Mouse (Mus musculus): ENCODE measurements around the gene Gm49661. TPM values are rescaled to one million over a fixed set of nuclear protein-coding genes. Genes with fewer than 3 reads are reported as not detected.
A peak's percentile ranks its signal among the peaks of the same experiment; 100 is the strongest.

The Gm49661 gene
- not detected in 2 replicates for polyA plus RNA-seq (2012; ENCODE audit: insufficient read depth, insufficient read length, missing spikeins)

DNA sequence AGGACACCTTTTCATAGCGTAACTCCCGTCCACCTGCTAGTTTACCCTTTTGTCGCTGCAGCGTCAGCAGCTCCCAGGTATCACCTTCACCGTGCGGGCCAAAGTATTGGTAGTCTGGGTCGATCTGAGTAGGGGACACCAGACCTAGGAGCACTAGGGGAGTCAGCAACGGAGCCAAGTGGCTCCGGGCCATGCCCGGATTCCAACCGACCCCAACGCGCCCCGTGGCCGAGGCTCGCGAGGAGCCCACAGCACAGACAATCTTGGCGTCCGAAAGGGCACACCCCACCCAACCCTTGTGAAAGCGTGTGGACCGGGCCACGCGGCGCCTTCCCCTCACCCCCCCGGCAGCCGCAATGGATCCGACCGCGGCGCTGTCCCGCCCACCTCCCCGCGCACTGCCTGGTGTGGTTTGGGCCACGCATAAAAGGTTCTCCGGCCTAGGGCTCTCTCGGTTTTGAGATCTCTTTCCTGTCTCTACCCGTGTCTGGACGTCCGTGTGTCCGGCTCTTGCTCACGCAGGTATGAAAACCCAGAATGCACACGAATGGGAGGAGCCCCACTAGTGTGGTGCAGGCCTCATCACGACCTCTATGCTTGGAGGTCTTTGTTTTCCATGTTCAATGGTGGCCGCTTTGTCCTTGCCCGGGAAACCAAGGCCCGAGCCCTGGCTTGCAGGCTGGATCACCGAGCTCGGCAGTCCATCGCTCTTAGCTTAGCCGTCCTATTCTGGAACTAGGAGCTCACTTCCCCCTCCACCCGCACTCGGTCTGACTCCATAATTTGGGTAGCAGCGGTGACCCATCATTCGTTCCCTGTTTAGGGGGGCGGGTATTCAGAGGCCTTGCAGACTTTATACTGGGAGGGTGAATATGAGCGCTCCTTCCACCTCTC is at the start of gene Gm49661, which contains the start of the genes Prdx2 and Rnaseh2a:
Gene Gm49661 (minus strand): TSS at position 193 of the 894 bp plus-strand sequence.
Gene Prdx2 (plus strand): TSS at position 347 of the 894 bp plus-strand sequence.
Gene Rnaseh2a (minus strand): TSS at position 527 of the 894 bp plus-strand sequence.
- Histone ChIP-seq H3K4me3 (ENCODE audit: insufficient read depth, low read depth, low read length) (peak within 1 kb of the TSS; percentile 87), H3K4me1 (ENCODE audit: control insufficient read depth, insufficient read depth, insufficient read length, low read length) (peaks cover 14% of the 10 kb centered on the region; the same call in 1 of the 2 replicates), H3K27ac (replicated peaks; ENCODE audit: low read depth, low read length) (peak within 1 kb of the TSS; percentile 70)

DNA sequence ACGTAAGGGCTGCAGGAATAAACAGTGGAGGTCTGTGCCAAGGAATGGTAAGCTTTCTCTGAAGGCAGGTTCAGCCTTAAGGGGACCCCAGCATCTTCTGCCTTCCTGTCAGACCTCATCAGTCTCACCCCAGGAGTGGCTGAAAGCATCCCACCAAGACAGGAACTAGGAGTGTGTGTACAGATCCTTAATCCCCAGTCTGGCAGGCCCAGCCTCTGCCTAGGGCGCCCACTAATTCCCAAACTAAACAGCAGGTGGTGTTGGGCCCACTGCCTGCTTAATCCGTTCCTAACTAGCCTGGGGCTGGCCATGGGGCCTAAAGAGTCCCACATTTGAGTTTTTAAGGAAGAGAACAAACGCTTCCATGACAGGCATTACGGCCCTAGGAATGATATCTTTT is 48.0 kb upstream of the Gm49661 start:
- no peak overlapping the region for H3K4me3 ChIP-seq (ENCODE audit: insufficient read depth, low read depth, low read length)
- H3K27ac ChIP-seq (replicated peaks; ENCODE audit: low read depth, low read length): no peak overlapping the region
- H3K4me1 ChIP-seq (ENCODE audit: control insufficient read depth, insufficient read depth, insufficient read length, low read length): no peaks in the 10 kb centered on the region

DNA sequence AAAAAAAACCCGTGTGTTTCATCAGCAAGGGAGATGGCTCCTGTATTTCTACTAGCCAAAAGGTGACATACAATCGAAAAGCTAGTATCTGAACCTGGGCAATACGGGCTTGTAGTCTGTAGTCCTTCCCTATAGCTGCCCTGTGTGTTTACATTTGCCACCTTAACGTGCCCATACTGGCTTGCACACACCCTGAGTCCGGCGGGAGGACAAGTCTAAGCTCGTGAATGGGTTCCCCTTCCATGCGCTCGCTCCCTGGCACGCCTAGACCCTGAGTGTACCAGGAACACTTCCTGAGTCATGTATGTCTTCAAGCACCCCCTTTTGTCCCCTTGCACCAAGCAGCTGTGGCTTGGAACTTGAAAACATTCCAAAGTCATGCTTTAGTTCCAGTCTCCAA is 47.5 kb upstream of the Gm49661 start:
- no peak overlapping the region for H3K4me3 ChIP-seq (ENCODE audit: insufficient read depth, low read depth, low read length)
- H3K27ac ChIP-seq (replicated peaks; ENCODE audit: low read depth, low read length): no peak overlapping the region

DNA sequence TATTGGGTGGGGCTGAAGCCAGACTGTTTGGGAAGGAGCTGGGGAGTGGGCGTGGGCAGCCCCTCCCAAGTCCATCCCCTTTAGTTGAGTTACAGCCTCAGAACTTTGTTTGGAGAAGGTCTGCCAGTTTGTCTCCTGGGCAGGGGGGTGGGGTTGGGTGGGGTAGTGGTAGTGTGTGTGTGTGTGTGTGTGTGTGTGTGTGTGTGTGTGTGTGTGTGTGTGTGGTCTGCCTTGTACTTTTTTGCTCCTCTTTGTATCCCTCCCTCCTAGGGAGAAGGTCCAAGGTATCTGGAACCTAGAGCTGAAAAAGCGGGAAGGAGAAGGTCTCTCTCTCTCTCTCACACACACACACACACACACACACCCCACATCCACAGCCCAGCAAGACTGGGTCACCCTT is 45.2 kb upstream of the Gm49661 start, which contains the start of gene Best2:
Gene Best2 (minus strand): TSS at position 101 of the 400 bp plus-strand sequence.
- Histone ChIP-seq H3K4me3 (ENCODE audit: insufficient read depth, low read depth, low read length) (peak within 1 kb of the TSS; percentile 26; the same call in 1 of the 2 replicates), H3K4me1 (ENCODE audit: control insufficient read depth, insufficient read depth, insufficient read length, low read length) (no peaks in the 10 kb centered on the region)

More for the DNA sequence above, 47.5 kb upstream of the Gm49661 start:
- H3K4me1 ChIP-seq (ENCODE audit: control insufficient read depth, insufficient read depth, insufficient read length, low read length): no peaks in the 10 kb centered on the region

DNA sequence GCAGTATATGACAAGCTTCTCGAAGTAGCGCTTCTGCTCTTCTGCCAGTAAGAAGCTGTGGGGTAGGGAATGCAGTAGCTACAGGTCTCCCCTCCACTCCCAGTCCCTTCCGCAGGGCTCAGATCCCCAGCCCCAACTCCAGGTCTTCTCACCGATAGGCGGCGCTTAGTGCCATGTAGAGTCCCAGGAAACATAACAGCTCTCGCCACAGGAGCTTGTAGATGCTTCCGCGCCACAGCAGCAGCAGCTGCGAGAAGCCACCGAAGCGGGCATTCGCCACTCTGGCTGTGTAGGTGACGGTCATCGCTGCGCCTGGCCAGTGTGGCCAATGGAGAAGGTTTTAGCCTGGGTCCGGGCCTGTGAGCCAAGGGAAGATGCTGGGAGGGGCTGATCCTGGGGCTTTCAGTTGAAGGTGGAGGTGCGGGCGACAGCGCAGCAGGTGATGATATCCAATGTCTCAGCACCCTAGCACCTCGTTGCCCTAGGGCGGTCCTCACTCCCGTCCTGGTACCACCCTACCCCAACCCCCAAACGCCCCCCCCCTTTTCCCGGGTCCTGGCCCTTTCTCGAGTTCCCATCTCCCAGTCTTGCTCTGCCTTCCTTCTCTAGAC is 44.1 kb upstream of the Gm49661 start:
- no peak overlapping the region for H3K27ac ChIP-seq (replicated peaks; ENCODE audit: low read depth, low read length)
- no peaks in the 10 kb centered on the region for H3K4me1 ChIP-seq (ENCODE audit: control insufficient read depth, insufficient read depth, insufficient read length, low read length)
- peak overlapping the region; percentile 26; the same call in 1 of the 2 replicates for H3K4me3 ChIP-seq (ENCODE audit: insufficient read depth, low read depth, low read length)

More for the DNA sequence above, 45.2 kb upstream of the Gm49661 start, which contains the start of gene Best2:
- H3K27ac ChIP-seq (replicated peaks; ENCODE audit: low read depth, low read length): no peak within 1 kb of the TSS

DNA sequence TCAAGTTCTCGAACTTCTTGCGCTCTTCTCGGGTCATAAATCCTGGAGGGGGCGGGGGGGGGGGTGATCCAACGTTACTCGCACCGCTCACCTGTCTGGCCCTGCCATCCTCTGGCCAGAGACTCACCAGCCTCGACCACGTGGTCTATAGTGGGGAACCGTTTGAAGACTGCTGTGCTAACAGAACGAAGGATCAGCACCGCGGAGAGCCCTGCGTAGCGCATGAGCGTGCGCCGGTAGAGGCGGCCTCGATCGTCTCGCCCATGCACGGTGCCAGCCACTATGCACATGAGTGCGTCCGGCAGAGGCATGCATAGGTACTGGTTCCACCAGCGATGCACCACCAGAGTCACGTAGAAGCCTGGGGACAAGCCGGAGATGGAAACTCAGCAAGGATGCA is 42.0 kb upstream of the Gm49661 start:
- Histone ChIP-seq H3K4me1 (ENCODE audit: control insufficient read depth, insufficient read depth, insufficient read length, low read length) (no peaks in the 10 kb centered on the region), H3K4me3 (ENCODE audit: insufficient read depth, low read depth, low read length) (no peak overlapping the region), H3K27ac (replicated peaks; ENCODE audit: low read depth, low read length) (no peak overlapping the region)

DNA sequence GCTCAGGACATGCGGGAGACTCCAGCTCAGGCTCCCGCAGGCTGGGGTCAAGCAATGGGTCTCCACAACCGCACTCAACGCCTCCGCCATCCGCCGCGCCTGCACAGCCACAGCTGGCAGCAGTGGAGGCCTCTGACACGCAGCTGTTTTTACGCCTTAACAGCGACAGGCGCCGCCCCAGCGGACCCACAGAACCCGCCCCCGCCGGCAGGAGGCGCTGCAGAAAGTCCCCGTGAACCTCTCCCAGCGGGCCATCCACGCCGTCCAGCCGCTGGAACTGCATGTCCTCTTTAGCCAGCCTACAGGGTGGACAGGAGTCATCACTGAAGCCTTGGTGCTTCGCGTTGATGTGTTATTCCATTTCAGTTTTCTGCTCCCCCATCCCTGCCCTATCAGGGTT is 38.5 kb upstream of the Gm49661 start:
- Histone ChIP-seq H3K4me1 (ENCODE audit: control insufficient read depth, insufficient read depth, insufficient read length, low read length) (no peaks in the 10 kb centered on the region), H3K27ac (replicated peaks; ENCODE audit: low read depth, low read length) (no peak overlapping the region), H3K4me3 (ENCODE audit: insufficient read depth, low read depth, low read length) (no peak overlapping the region)

DNA sequence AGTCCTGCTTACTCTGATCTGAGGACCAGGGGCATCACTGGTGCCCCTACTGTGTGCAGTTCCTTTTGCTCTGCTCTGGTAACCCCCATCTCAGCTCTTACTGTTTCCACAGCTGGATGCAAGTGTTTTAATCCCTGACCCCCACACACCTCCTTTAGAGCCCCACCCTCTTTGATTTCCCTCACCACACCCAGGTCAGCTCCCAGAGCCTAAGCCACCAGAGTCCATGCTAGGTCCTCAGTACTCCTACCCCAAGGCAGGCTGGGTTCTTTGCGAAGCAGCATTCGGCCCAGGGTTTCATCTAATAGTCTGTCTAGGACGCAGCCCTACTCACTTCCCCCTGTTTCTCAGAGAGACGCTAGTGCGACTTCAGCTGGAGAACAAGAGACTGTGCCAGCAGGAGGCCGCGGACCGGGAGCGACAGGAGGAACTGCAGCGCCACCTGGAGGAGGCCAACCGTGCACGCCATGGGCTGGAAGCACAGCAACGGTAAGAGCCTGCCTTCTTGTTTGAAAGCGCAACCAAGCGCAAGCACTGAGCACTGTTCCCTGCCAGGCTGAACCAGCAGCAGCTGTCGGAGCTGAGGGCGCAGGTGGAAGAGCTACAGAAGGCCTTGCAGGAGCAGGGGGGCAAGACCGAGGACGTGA is 28.5 kb upstream of the Gm49661 start:
- Histone ChIP-seq H3K4me1 (ENCODE audit: control insufficient read depth, insufficient read depth, insufficient read length, low read length) (no peaks in the 10 kb centered on the region), H3K4me3 (ENCODE audit: insufficient read depth, low read depth, low read length) (0 out of 2 replicates have a peak overlapping the region, but pooled peaks have one; percentile 22), H3K27ac (replicated peaks; ENCODE audit: low read depth, low read length) (no peak overlapping the region)

DNA sequence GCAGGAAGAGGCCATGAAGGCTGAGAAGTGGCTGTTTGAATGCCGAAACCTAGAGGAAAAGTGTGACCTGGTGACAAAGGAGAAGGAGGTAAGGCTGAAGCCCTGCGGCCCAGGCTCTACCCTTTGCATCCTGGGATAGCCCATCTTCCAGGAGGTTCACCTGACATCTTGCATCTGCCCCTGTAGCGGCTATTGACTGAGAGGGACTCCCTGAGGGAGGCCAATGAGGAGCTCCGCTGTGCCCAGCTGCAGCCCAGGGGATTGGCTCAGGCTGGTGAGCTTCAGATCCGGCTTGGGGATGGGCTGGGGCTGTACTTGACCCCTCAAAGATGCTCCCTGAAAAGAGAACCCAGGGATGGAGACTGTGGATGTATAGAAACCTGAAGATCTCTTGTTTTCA is 27.7 kb upstream of the Gm49661 start:
- Histone ChIP-seq H3K4me1 (ENCODE audit: control insufficient read depth, insufficient read depth, insufficient read length, low read length) (no peaks in the 10 kb centered on the region), H3K4me3 (ENCODE audit: insufficient read depth, low read depth, low read length) (no peak overlapping the region), H3K27ac (replicated peaks; ENCODE audit: low read depth, low read length) (no peak overlapping the region)

DNA sequence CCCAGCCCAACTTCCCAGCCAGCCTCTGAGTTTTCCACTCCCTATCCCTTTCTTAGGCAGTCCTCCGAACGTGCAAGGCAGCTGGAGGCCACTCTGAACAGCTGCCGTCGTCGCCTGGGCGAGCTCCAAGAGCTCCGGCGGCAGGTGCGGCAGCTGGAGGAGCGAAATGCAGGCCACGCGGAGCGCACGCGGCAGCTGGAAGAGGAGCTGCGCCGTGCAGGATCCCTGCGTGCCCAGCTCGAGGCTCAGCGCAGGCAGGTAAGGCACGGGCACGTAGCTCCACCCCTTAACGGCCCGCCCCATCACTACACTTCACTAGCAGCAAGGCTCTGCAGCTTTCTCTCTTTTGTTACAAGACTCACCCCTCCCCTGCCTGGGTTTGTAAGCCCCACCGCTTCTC is 26.4 kb upstream of the Gm49661 start:
- Histone ChIP-seq H3K4me1 (ENCODE audit: control insufficient read depth, insufficient read depth, insufficient read length, low read length) (peaks cover 2% of the 10 kb centered on the region; the same call in 1 of the 2 replicates), H3K4me3 (ENCODE audit: insufficient read depth, low read depth, low read length) (no peak overlapping the region), H3K27ac (replicated peaks; ENCODE audit: low read depth, low read length) (no peak overlapping the region)

DNA sequence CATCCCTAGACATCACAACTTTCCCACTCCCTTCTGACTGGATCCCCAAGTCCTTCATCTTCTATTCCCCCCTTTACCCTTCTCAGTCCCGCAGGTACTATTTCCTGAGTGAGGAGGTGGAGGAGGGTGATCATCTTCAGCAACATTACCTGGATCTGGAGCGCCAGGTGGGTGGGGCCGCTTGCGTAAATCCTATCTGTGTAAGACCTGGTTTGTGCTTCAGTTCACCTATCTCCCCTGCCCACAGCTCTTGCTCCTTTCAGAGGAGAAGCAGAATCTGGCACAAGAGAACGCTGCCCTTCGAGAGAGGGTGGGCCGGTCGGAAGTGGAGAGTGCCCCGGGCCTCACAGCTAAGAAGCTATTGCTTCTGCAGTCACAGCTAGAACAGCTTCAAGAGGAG is 25.1 kb upstream of the Gm49661 start:
- H3K4me3 ChIP-seq (ENCODE audit: insufficient read depth, low read depth, low read length): no peak overlapping the region
- H3K27ac ChIP-seq (replicated peaks; ENCODE audit: low read depth, low read length): no peak overlapping the region
- peaks cover 3% of the 10 kb centered on the region; the same call in 1 of the 2 replicates for H3K4me1 ChIP-seq (ENCODE audit: control insufficient read depth, insufficient read depth, insufficient read length, low read length)

DNA sequence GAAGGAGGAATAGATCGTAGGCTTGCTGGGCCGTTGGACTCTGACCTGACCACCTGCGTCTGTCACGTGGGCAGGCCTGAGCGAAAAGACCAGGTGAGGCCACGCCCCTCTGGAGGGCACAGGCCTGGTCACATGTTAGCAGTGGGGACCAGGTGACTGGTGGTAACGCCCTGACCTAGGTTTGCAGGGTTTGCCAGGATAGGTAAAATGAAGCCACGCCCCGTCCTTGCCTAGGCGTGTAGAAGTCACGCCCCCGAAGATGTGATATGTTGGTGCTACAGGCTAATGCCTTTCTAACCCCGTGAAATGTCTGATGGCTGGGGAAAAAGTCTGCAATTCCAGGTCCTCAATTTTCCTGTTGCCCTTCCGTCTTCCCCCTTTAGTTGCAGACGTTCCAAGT is 21.6 kb upstream of the Gm49661 start:
- Histone ChIP-seq H3K4me3 (ENCODE audit: insufficient read depth, low read depth, low read length) (peak overlapping the region; percentile 67), H3K4me1 (ENCODE audit: control insufficient read depth, insufficient read depth, insufficient read length, low read length) (peaks cover 3% of the 10 kb centered on the region; the same call in 1 of the 2 replicates), H3K27ac (replicated peaks; ENCODE audit: low read depth, low read length) (no peak overlapping the region)

DNA sequence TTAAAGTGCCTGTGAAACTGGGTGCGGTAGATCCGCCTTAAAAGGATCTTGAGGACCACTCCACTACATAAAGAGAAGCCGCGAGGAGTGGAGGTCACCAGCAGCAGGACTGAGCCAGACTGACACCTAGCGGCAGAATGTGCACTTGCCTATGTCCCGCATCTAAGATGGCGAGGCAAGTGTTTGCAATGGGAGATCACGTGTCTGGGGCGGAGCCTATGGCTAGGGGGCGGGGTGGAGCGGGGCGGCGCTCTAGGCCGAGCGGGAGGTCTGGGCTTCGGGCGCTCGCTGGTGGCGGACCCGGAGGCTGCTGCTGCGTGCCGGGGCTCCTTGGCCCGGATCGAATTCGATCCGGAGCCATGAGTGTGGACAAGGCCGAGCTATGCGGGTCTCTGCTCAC is 21.1 kb upstream of the Gm49661 start, which contains the start of gene Hook2:
Gene Hook2 (plus strand): TSS at position 255 of the 400 bp plus-strand sequence.
- Histone ChIP-seq H3K27ac (replicated peaks; ENCODE audit: low read depth, low read length) (peak within 1 kb of the TSS; percentile 74), H3K4me1 (ENCODE audit: control insufficient read depth, insufficient read depth, insufficient read length, low read length) (peaks cover 3% of the 10 kb centered on the region; the same call in 1 of the 2 replicates), H3K4me3 (ENCODE audit: insufficient read depth, low read depth, low read length) (peak within 1 kb of the TSS; percentile 67)

DNA sequence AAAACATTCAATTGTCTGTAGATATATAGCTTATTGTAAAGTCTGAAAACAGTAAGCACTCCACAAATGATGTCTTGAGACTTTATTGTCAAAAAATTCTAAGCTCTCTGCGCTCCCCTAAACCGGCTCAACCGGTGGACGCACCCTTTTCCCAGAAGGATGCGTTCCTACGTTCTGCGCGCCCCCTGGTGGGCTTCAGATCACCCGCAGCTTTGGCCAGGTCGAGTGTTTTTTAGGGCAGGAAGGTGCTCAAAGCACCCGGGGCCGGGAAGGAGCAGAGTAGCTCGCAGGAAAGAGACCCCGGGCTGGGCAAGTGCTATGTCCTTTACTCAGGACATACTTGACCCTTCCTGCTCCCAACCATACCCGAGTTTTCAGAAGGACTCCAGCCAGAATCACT is 20.6 kb upstream of the Gm49661 start:
- Histone ChIP-seq H3K4me3 (ENCODE audit: insufficient read depth, low read depth, low read length) (peak overlapping the region; percentile 56), H3K4me1 (ENCODE audit: control insufficient read depth, insufficient read depth, insufficient read length, low read length) (peaks cover 6% of the 10 kb centered on the region)

DNA sequence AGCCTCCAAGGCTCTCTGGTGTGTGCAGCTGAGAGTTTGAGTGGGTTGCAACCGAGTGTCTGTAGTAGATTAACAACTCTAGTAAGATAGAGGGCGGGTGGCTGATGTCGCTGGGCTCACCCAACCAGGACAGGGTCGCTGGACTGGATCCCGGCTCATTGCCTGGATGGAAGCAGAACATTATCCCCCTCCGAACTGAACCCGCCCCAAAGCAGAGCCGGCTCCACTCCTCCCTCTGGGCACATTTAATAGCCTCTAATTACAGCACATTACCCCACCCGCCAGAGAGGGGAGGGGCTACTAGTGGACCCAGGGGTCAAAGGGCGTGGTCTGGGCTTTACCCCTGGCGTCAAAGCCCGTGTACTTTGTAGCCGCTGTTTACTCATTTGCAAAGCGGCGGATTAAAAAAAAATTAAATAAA is 20.1 kb upstream of the Gm49661 start:
- Histone ChIP-seq H3K4me1 (ENCODE audit: control insufficient read depth, insufficient read depth, insufficient read length, low read length) (peaks cover 6% of the 10 kb centered on the region), H3K4me3 (ENCODE audit: insufficient read depth, low read depth, low read length) (no peak overlapping the region), H3K27ac (replicated peaks; ENCODE audit: low read depth, low read length) (no peak overlapping the region)

More for the DNA sequence above, 20.6 kb upstream of the Gm49661 start:
- peak overlapping the region; percentile 74 for H3K27ac ChIP-seq (replicated peaks; ENCODE audit: low read depth, low read length)

Data from brown adipose tissue, adult 24 weeks (tissue).